Mouse (Mus musculus) kidney, adult 2 months (tissue): ENCODE results near the gene Scmh1.
"Not testable (repeated sequence)": the region's sequence is repeated elsewhere in the genome, so short reads cannot be mapped to it uniquely, and the experiment has no call there.

Experiments
- CTCF ChIP-seq: fragments of 200-500 bp; conservative IDR thresholded peaks from 2 replicates; pipeline ENCODE4 v1.5.1; 2011; ENCODE audit warnings: low read depth, mild to moderate bottlenecking, control low read depth, low read length, moderate library complexity, mixed read lengths; ENCODE audit not compliant: insufficient read depth, insufficient read length
- POLR2A ChIP-seq: fragments of 200-500 bp; IDR thresholded peaks from one replicate; pipeline ENCODE4 v1.6.1; 2011; ENCODE audit warnings: low read depth, low read length, control low read depth

GRCm38 (mm10) chr4:120402105-120402504 lies 3.0 kb upstream of the Scmh1 start:
- TF ChIP-seq POLR2A, CTCF: not testable (repeated sequence)
